ENCODE assay signal across 17 mouse cellular contexts in the genomic region with DNA sequence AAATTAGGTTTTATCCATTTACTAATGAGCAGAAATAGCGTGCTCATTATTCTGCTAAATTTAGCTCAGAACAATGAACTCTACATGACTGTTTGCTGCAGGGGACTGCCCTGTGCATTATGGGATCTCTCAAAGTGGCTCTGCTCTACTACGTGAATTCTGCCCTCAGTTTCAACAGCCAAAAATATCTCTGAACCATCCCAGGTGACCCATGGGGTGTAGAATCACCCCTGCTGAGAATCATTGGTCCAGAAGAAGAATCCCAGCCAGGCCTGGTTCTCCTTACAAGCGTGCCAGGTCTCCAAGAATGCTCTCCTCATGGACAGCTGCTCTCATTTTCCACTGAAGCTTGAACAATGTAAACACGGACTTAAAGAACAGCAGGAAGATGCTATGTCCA.
DNase-seq lines count a peak whose midpoint lies in the region; ATAC-seq and TF ChIP-seq lines count a peak whose summit lies in the region.
"Had no signal": no experiment of that assay in that cellular context is flagged by ENCODE, and none has a peak within 500 bp of the region (broad histone marks: within the 10 kb centered on the region; RNA-seq: fewer than 3 reads in every experiment).

No protein-coding gene starts in this region.

- intact Hi-C loops in heart, postnatal 10 days (cut with DNase I), result no loop called here

- H3K9me3 ChIP-seq in heart, embryonic 16.5 days (replicated peaks; ENCODE audit: control insufficient read depth, low read length), result no peaks in the 10 kb centered on the region
- no peaks in the 10 kb centered on the region for H3K9me3 ChIP-seq in lung, postnatal 0 days (ENCODE audit: low read length)
- H3K9me3 ChIP-seq: forebrain, embryonic 15.5 days; limb, embryonic 12.5 days; liver, embryonic 12.5 days; midbrain, embryonic 10.5 days had no signal

- peak overlapping the region; percentile 69 for H3K27ac ChIP-seq in heart, embryonic 16.5 days (ENCODE audit: low read length)
- no peak overlapping the region for H3K27ac ChIP-seq in lung, postnatal 0 days (ENCODE audit: low read length)
- H3K27ac ChIP-seq: forebrain, embryonic 15.5 days; limb, embryonic 12.5 days; liver, embryonic 12.5 days; macrophage; midbrain, embryonic 10.5 days had no signal

- ATAC-seq in cerebellum, adult (ENCODE audit: insufficient number of reproducible peaks, low FRiP score, low TSS enrichment), result peak; percentile 69; the same call in 1 of the 2 replicates
- 0 out of 2 replicates have a peak, but pooled peaks have one; percentile 29 for ATAC-seq in heart, embryonic 16.5 days (replicated peaks; ENCODE audit: extremely low read depth, insufficient read depth, low FRiP score)
- ATAC-seq in lung, postnatal 0 days, result no peak
- ATAC-seq: forebrain, embryonic 15.5 days; liver, embryonic 12.5 days; Patski had no signal

- TF ChIP-seq CTCF in lung, postnatal 0 days (IDR thresholded peaks at IDR 0.05), result no peak

- no peaks in the 10 kb centered on the region for H3K36me3 ChIP-seq in heart, embryonic 16.5 days (ENCODE audit: control insufficient read depth, insufficient read depth)
- no peaks in the 10 kb centered on the region for H3K36me3 ChIP-seq in lung, postnatal 0 days (ENCODE audit: insufficient read depth, low read length)
- H3K36me3 ChIP-seq: forebrain, embryonic 15.5 days; limb, embryonic 12.5 days; liver, embryonic 12.5 days; midbrain, embryonic 10.5 days had no signal

- no peak for TF ChIP-seq EP300 in lung, postnatal 0 days (IDR thresholded peaks at IDR 0.05)

- 62% methylated on average over 4 of the region's 4 CpGs for WGBS in heart, embryonic 16.5 days
- WGBS in lung, postnatal 0 days, result 69% methylated on average over 4 of the region's 4 CpGs

- H3K4me3 ChIP-seq in heart, embryonic 16.5 days (ENCODE audit: low read length), result no peak overlapping the region
- no peak overlapping the region for H3K4me3 ChIP-seq in lung, postnatal 0 days (ENCODE audit: low read depth, low read length)
- H3K4me3 ChIP-seq: forebrain, embryonic 15.5 days; limb, embryonic 12.5 days; liver, embryonic 12.5 days; midbrain, embryonic 10.5 days had no signal

- peaks cover 46% of the 10 kb centered on the region for H3K4me1 ChIP-seq in heart, embryonic 16.5 days (ENCODE audit: control insufficient read depth, insufficient read depth, low read length)
- H3K4me1 ChIP-seq in lung, postnatal 0 days (ENCODE audit: insufficient read depth, low read depth, low read length), result peaks cover 5% of the 10 kb centered on the region; the same call in 1 of the 2 replicates
- H3K4me1 ChIP-seq: liver, embryonic 12.5 days had no signal

- H3K27me3 ChIP-seq in heart, embryonic 16.5 days (ENCODE audit: control insufficient read depth, insufficient read depth, low read length), result no peaks in the 10 kb centered on the region
- no peaks in the 10 kb centered on the region for H3K27me3 ChIP-seq in lung, postnatal 0 days (replicated peaks; ENCODE audit: insufficient read depth, low read length)
- H3K27me3 ChIP-seq: forebrain, embryonic 15.5 days; liver, embryonic 12.5 days; Patski had no signal

- no peak overlapping the region for H3K9ac ChIP-seq in heart, embryonic 16.5 days (ENCODE audit: low read length)
- H3K9ac ChIP-seq in lung, postnatal 0 days (replicated peaks; ENCODE audit: low read depth), result no peak overlapping the region
- H3K9ac ChIP-seq: forebrain, embryonic 15.5 days; limb, embryonic 12.5 days; liver, embryonic 12.5 days; lung, embryonic 14.5 days had no signal

- no peak overlapping the region for H3K4me2 ChIP-seq in heart, embryonic 16.5 days (ENCODE audit: low read depth, low read length)
- H3K4me2 ChIP-seq in lung, postnatal 0 days (replicated peaks; ENCODE audit: low read depth, low read length), result no peak overlapping the region
- H3K4me2 ChIP-seq: forebrain, embryonic 15.5 days; limb, embryonic 12.5 days; liver, embryonic 12.5 days; lung, embryonic 14.5 days had no signal

- no peak for DNase-seq in cerebellum, postnatal 4 days (ENCODE audit: low spot score in 2 of 2)
- no peak for DNase-seq in heart, postnatal 10 days
- peak; percentile 47 for DNase-seq in cerebellum, adult 8-10 months
- DNase-seq in retina, embryonic 14.5 days (ENCODE audit: low spot score), result peak; percentile 56
- no peak for DNase-seq in lung, adult 18-20 months
- no peak for DNase-seq in lung, postnatal 0 days (ENCODE audit: low spot score)
- DNase-seq: adrenal gland, adult 8-10 months; lung, embryonic 14.5 days; thymus, postnatal 14 days had no signal

Comparison
In these comparisons a context has a peak if more than half of its experiments do, and no peak if none do; other contexts are left out.
1. DNase-seq: peak in cerebellum, adult 8-10 months (single experiment) and retina, embryonic 14.5 days (single experiment); none in cerebellum, postnatal 4 days (0 of 2), heart, postnatal 10 days (0 of 2), lung, adult 18-20 months (0 of 2) and lung, postnatal 0 days (single experiment).